Mouse (Mus musculus): ENCODE measurements around the gene Sohlh1.
"Not testable (repeated sequence)": the region's sequence is repeated elsewhere in the genome, so short reads cannot be mapped to it uniquely, and the experiment has no call there.

Gene Sohlh1

GRCm38 (mm10) chr2:25842161-25842560 lies 4.9 kb downstream of the Sohlh1 start:
- DNase-seq (ENCODE audit: low spot score in 2 of 2) = no peak

DNA sequence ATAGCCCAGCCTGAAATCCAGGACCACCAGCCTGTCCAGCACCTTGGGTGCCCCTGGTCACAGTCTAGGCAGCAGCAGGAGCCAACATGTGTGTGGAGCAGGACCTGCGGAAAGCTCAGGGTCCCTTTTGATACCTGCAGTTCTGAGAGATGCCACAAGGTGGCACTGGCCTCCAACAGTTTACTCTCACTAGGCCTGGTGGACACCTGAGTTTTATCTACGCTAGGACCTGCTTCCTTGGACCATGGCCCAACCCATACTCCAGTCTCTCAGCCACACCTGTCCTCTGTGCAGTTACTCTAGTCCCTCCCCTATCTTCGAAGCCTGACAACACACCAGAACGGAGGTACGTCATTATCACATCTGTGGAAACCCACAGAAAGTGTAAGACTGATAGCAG lies 10.8 kb downstream of the Sohlh1 start:
- DNase-seq (ENCODE audit: low spot score in 2 of 2) = peak; percentile 81 to 85

DNA sequence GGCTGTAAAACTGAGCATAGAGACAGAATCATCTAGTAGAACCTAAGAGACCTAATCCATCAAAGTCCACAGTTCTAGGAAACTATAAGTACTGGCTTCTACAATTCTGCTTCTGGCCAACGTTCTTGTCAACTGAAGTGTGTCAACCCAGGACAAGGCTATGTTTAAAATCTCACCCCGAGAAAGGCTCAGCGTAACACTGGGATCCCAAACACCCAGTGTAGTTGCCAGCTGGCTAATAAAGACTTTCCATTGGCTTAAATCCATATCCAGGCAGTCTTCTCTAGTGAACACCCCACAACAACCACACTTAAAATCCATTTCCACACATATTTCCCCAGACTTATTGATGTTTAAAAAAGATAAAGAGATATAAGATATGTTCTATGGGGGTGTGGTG lies 16.3 kb downstream of the Sohlh1 start:
- DNase-seq (ENCODE audit: low spot score in 2 of 2) = no peak

- DNase-seq (ENCODE audit: low spot score in 2 of 2) = no peak
These were observed 18.6 kb downstream of the Sohlh1 start for GRCm38 (mm10) chr2:25828344-25828947.

GRCm38 (mm10) chr2:25824751-25825150 lies 22.3 kb downstream of the Sohlh1 start:
- DNase-seq (ENCODE audit: low spot score in 2 of 2) = no peak

GRCm38 (mm10) chr2:25822806-25823205 lies 24.2 kb downstream of the Sohlh1 start, which contains the start of gene Lcn9:
Gene Lcn9 (plus strand): TSS chr2:25823153.
- DNase-seq (ENCODE audit: low spot score in 2 of 2) = peak; percentile 51 to 57

GRCm38 (mm10) chr2:25815748-25816147 lies 31.3 kb downstream of the Sohlh1 start, which contains the start of gene Glt6d1:
Gene Glt6d1 (minus strand): TSS chr2:25815848.
- not testable (repeated sequence) for DNase-seq (ENCODE audit: low spot score in 2 of 2)

- DNase-seq (ENCODE audit: low spot score in 2 of 2) = no peak
These were observed 33.7 kb downstream of the Sohlh1 start for GRCm38 (mm10) chr2:25813364-25813763.

DNA sequence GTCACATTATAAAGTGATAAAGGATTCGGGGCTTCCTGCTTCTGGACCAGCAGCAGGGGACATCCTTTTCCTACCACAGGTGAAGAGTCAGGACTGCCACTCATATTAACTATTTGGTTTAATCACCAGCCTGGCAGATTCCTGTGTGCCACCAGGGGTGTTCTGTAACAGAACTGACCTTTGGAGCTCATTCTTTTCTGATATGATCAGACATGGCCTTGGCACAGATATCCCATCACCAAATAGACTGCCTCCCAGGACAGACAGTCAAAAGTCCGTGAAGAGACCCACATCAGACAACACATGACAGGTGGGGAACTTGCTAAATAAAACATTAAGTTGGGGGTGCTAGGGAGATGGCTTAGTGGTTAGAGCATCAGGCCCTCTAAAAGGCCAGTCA lies 35.3 kb downstream of the Sohlh1 start:
- DNase-seq (ENCODE audit: low spot score in 2 of 2) = no peak

DNA sequence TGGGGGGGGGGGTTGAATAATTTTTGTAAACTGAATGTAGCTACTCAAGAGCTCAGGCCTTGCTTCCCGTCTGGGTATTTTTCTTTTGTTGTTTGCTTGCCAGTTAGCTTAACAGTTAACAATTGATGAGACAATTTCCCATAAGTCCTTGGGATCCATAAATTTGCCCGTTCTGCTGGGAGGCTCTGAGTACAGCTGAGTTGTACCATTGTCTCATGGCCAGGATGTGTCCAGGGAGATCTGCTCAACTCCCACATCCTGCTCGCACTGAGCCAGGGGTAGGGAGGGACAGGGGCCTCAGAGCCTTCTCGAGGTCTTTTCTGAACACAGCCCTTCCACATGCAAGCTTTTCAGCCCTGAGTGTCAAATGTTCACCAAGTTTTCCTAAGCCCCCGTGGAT lies 49.0 kb downstream of the Sohlh1 start:
- DNase-seq (ENCODE audit: low spot score in 2 of 2) = no peak

DNA sequence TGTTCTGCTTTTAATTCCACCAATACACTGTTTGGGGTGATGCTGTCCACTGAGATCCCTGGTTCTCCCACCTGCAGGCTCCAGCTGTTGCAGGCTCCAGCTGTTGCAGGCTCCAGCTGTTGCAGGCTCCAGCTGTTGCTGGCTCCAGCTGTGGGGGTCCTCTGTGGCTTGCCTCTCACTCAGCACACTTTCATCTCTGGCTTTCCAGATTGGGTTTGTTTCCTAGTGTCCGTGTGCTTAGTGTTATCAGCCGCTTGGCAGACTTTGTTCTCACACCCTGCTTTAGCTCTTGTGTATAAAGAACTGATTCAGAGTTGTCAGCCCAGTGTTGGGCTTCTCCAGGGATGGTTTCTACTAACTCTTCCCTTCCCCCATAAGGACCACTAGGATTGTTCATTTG lies 49.4 kb downstream of the Sohlh1 start:
- no peak for DNase-seq (ENCODE audit: low spot score in 2 of 2)

Measured in right cerebral cortex, postnatal 10 days (tissue).